Mouse (Mus musculus) ES-Bruce4 (cell line): ENCODE data around the gene Ankrd34b. TPM values are rescaled to one million over a fixed set of nuclear protein-coding genes. Genes with fewer than 3 reads are reported as not detected.

ENCODE experiments used
- H3K27ac ChIP-seq: 2 replicates; pipeline ENCODE4 v1.5.1; 2012; ENCODE audit warnings: low read length, inconsistent platforms; ENCODE audit not compliant: insufficient read depth
- H3K27me3 ChIP-seq: 2 replicates; pipeline ENCODE4 v1.6.1; 2012; ENCODE audit warnings: mild to moderate bottlenecking, low read length, inconsistent platforms; ENCODE audit not compliant: control insufficient read depth, poor library complexity, insufficient read depth, severe bottlenecking
- H3K36me3 ChIP-seq: 2 replicates; pipeline ENCODE4 v1.6.1; 2012; ENCODE audit warnings: inconsistent platforms, mild to moderate bottlenecking, low read length, moderate library complexity; ENCODE audit not compliant: control insufficient read depth, poor library complexity, insufficient read depth, severe bottlenecking
- H3K4me1 ChIP-seq: one replicate; pipeline ENCODE4 v1.8.1; 2011; ENCODE audit warnings: low read length; ENCODE audit not compliant: control insufficient read depth, insufficient read depth
- H3K4me3 ChIP-seq: 2 replicates; pipeline ENCODE4 v1.5.1; 2011; ENCODE audit warnings: low read depth, mild to moderate bottlenecking, low read length
- H3K9ac ChIP-seq: 2 replicates; pipeline ENCODE4 v1.6.1; 2012; ENCODE audit warnings: low read depth, mild to moderate bottlenecking, inconsistent platforms; ENCODE audit not compliant: poor library complexity, severe bottlenecking
- H3K9me3 ChIP-seq: replicated peaks from 2 replicates; pipeline ENCODE4 v1.6.1; 2012; ENCODE audit warnings: mild to moderate bottlenecking, low read length, inconsistent platforms; ENCODE audit not compliant: control insufficient read depth, poor library complexity, insufficient read depth, severe bottlenecking
- CTCF ChIP-seq: IDR thresholded peaks from one replicate; pipeline ENCODE4 v1.8.1; 2011; ENCODE audit warnings: low read depth, low read length
- EP300 ChIP-seq: IDR thresholded peaks from 2 replicates; pipeline ENCODE4 v1.6.1; 2011; ENCODE audit warnings: low read depth, low read length; ENCODE audit not compliant: insufficient read depth
- POLR2A ChIP-seq: IDR thresholded peaks from one replicate; pipeline ENCODE4 v1.8.1; 2011; ENCODE audit warnings: low read length; ENCODE audit not compliant: insufficient read depth
- polyA plus RNA-seq: library from polyadenylated mRNA; stranded (reverse); fragments of >200 nt; gene quantifications from 2 replicates; pipeline ENCODE4 v1.2.4, GENCODE M21; 2011; ENCODE audit warnings: low read depth; ENCODE audit not compliant: missing spikeins, insufficient read depth, insufficient read length

Ankrd34b gene
- polyA plus RNA-seq, 1 experiment = 0.19 TPM

DNA sequence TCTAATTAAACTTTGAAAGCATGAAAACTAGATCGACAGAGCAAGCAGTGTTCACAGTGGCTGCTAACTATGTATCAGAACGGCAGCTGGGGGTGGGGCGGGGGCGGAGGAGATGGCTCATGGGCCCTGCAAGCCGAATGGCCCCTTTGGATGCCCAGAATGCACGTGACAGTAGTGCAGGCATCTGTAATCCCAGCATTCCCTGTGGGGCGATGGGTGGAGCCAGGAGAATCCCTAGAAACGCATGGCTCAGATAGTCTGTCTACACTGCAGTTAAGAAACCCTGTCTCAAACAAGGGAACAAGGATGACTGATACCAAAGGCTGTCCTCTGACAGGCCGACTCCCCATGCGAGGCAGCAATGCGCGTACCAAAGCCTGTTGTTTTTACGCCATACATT lies 14.6 kb downstream of the Ankrd34b start:
- Histone ChIP-seq H3K27ac (no peak overlapping the region), H3K4me1 (no peaks in the 10 kb centered on the region), H3K27me3 (no peaks in the 10 kb centered on the region), H3K9ac (no peak overlapping the region), H3K36me3 (no peaks in the 10 kb centered on the region), H3K4me3 (no peak overlapping the region), H3K9me3 (no peaks in the 10 kb centered on the region)
- TF ChIP-seq EP300 = no peak
- no peak for TF ChIP-seq POLR2A
- no peak for TF ChIP-seq CTCF

GRCm38 (mm10) chr13:92446872-92447271 lies 21.2 kb downstream of the Ankrd34b start:
- Histone ChIP-seq H3K36me3 (no peaks in the 10 kb centered on the region), H3K4me1 (no peaks in the 10 kb centered on the region), H3K27ac (no peak overlapping the region), H3K9ac (no peak overlapping the region), H3K27me3 (no peaks in the 10 kb centered on the region), H3K9me3 (no peaks in the 10 kb centered on the region), H3K4me3 (no peak overlapping the region)
- TF ChIP-seq CTCF (no peak), EP300 (no peak), POLR2A (no peak)

GRCm38 (mm10) chr13:92464698-92465097 lies 39.0 kb downstream of the Ankrd34b start:
- H3K27ac ChIP-seq = no peak overlapping the region
- no peaks in the 10 kb centered on the region for H3K4me1 ChIP-seq
- no peaks in the 10 kb centered on the region for H3K36me3 ChIP-seq
- no peak for TF ChIP-seq CTCF
- no peak for TF ChIP-seq EP300
- no peak for TF ChIP-seq POLR2A
- no peak overlapping the region for H3K9ac ChIP-seq
- no peak overlapping the region for H3K4me3 ChIP-seq
- H3K27me3 ChIP-seq = no peaks in the 10 kb centered on the region; the same call in 1 of the 2 replicates
- no peaks in the 10 kb centered on the region for H3K9me3 ChIP-seq

DNA sequence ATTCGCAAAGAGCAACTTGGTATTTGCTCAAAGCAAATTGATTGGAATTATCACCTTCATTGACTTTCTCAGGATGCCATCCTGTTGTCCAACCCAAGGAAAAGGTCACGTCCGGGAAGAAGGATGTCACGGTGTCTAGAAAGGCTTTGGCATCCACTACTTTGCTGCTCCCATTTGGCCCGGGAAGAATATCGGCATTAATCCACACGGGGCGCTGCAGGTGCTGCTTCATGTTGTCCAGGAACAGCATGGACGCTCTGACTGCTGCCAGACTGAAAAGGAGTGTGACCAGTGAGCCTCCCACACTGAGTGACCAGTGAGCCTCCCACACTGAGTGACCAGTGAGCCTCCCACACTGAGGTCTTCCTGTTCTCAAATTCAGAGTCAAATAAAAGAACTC lies 42.2 kb downstream of the Ankrd34b start:
- Histone ChIP-seq H3K27ac (no peak overlapping the region), H3K27me3 (no peaks in the 10 kb centered on the region; the same call in 1 of the 2 replicates), H3K36me3 (no peaks in the 10 kb centered on the region), H3K4me3 (no peak overlapping the region), H3K9me3 (no peaks in the 10 kb centered on the region), H3K9ac (no peak overlapping the region), H3K4me1 (no peaks in the 10 kb centered on the region)
- TF ChIP-seq CTCF (no peak), EP300 (no peak), POLR2A (no peak)

GRCm38 (mm10) chr13:92469381-92469780 lies 43.7 kb downstream of the Ankrd34b start:
- no peak overlapping the region for H3K9ac ChIP-seq
- no peaks in the 10 kb centered on the region for H3K4me1 ChIP-seq
- no peaks in the 10 kb centered on the region; the same call in 1 of the 2 replicates for H3K27me3 ChIP-seq
- no peaks in the 10 kb centered on the region for H3K36me3 ChIP-seq
- H3K4me3 ChIP-seq = no peak overlapping the region
- no peaks in the 10 kb centered on the region for H3K9me3 ChIP-seq
- H3K27ac ChIP-seq = no peak overlapping the region
- no peak for TF ChIP-seq POLR2A
- no peak for TF ChIP-seq EP300
- TF ChIP-seq CTCF = no peak

DNA sequence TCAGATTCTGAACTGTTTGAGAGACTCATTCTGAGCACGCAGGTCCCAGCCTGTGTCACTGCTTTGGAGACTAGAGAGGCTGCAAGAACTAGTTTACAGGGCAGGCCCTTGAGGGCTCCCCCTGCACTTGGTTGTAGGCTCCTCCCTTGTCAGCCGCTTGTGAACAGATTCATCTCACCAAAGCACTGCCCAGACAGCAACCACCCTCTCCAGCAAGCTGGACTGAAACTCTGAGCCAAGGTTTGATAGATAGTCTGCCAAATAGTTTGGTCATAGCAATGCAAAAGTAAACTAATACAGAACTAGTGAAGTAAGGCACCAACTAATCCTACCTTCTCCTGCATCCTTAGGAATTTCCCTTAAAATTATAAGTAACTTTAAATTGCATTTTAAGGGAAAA lies 44.5 kb downstream of the Ankrd34b start:
- Histone ChIP-seq H3K9me3 (no peaks in the 10 kb centered on the region), H3K27ac (no peak overlapping the region), H3K4me1 (no peaks in the 10 kb centered on the region), H3K27me3 (no peaks in the 10 kb centered on the region), H3K36me3 (no peaks in the 10 kb centered on the region), H3K9ac (no peak overlapping the region), H3K4me3 (no peak overlapping the region)
- TF ChIP-seq POLR2A = no peak
- no peak for TF ChIP-seq EP300
- no peak for TF ChIP-seq CTCF

DNA sequence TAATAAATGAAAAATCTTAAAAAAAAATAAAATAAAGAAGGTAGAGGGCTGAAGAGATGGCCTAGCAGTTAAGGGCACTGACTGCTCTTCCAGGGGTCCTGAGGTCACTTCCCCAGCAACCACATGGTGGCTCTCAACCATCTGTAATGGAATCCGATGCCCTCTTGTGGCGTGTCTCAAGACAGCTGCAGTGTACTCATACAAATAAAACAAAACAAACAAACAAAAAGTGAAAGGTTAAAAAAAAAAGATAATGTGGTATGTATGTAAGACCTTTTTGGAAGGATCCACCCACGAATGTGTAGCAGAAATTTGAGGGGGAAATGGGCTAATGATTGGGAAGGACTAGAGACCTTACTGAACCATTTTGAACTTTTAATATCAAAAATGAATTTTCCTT lies 57.7 kb downstream of the Ankrd34b start:
- peak; percentile 67 for TF ChIP-seq CTCF
- no peak for TF ChIP-seq EP300
- no peak overlapping the region for H3K4me3 ChIP-seq
- H3K27me3 ChIP-seq = no peaks in the 10 kb centered on the region
- H3K9me3 ChIP-seq = no peaks in the 10 kb centered on the region
- H3K36me3 ChIP-seq = no peaks in the 10 kb centered on the region
- no peak overlapping the region for H3K9ac ChIP-seq
- no peak overlapping the region for H3K27ac ChIP-seq
- H3K4me1 ChIP-seq = no peaks in the 10 kb centered on the region
